Mouse (Mus musculus): ENCODE data around the gene Clec4a4.
"Not testable (repeated sequence)": the region's sequence is repeated elsewhere in the genome, so short reads cannot be mapped to it uniquely, and the experiment has no call there.

The Clec4a4 gene

DNA sequence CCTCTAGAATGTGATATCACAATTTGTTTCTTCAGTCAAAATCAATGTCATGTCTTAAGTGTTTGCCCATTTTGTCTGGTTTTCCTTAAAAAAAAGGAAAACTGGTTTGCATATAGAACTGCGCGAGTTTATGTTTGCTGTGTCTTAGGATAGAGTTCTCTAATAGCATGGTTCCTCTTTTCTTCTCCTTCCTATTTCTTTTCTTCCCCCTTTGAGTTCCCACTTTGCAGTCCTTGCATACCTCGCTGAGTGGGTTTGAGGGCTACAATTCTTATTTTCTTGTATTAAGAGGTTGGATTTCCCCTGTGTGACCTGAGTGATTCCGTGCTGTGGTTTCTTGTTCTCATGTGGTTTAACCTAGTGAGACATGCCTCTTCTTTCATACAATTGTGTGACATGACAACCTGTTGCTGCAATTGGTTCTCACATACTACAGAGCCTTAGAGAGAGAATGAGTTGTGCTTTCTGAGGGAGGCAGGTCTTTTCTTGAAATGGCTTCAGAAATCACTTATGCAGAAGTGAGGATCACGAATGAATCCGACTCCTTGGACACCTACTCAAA lies at the start of gene Clec4a4:
TSS of gene Clec4a4 (plus strand) at position 492 of the 562 bp plus-strand sequence.
- no peak for DNase-seq (ENCODE audit: low spot score in 2 of 2)

DNA sequence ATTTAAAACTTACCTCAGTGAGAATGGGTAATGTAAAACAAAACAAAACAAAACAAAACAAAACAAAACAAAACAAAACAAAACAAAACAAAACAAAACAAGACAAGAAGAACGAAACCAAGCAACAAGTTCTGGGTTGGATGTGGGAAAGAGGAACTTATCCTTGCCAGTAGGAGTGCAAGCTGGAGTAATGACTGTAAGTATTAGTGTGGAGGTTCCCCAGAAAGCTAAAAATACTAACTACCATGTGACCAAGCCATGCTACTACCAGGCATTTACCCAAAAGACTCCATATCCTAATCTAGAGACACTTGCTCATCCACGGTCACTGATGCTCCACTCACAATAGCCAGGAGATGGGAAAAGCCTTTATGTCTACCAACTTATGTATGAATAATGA lies 43.4 kb upstream of the Clec4a4 start:
- no peak for DNase-seq (ENCODE audit: low spot score in 2 of 2)

GRCm38 (mm10) chr6:122952401-122952800 lies 37.8 kb upstream of the Clec4a4 start, which contains the start of gene Clec4a3:
Gene Clec4a3, plus strand, starts transcription at chr6:122952515.
- no peak for DNase-seq (ENCODE audit: low spot score in 2 of 2)

GRCm38 (mm10) chr6:122964562-122964961 lies 25.6 kb upstream of the Clec4a4 start:
- no peak for DNase-seq (ENCODE audit: low spot score in 2 of 2)

- DNase-seq (ENCODE audit: low spot score in 2 of 2), result no peak
Observed at GRCm38 (mm10) chr6:122969048-122969447, 21.1 kb upstream of the Clec4a4 start.

DNA sequence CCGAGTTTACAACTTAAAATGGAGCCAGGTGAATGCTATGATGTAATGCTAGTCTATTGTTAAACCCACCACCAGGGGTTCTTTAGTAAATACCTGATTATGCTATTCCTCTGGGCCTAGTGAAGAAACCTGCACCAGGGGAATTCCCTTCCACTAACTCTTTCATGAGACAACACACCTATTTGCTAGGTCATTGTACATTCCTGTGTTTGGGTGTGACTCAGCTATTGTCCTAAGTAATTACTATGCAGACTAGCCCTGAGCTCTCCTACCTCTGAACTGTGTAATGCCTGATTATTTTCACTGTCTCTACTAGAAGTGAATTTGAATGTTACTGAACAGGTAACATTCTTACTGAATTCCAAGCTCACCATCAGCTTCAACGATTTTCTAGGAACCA lies 14.5 kb downstream of the Clec4a4 start:
- not testable (repeated sequence) for DNase-seq (ENCODE audit: low spot score in 2 of 2)

DNA sequence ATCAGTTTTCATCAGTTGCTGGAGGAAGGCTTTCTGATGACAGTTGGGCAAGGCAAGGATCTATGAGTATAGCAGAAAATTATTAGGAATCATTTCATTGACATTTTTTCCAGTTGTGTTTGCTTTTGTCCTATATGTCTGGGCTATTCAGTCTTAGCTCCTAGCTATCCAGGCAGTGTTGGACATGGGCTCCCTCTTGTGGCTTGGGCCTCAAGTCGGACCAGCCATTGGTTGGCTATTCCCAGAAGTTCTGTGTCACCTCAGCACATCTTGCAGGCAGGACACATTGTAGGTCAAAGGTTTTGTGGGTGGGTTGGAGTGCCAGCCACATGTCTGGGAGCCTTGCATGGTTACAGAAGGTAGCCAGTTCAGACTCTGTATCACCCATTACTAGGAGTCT lies 15.4 kb downstream of the Clec4a4 start:
- no peak for DNase-seq (ENCODE audit: low spot score in 2 of 2)

DNA sequence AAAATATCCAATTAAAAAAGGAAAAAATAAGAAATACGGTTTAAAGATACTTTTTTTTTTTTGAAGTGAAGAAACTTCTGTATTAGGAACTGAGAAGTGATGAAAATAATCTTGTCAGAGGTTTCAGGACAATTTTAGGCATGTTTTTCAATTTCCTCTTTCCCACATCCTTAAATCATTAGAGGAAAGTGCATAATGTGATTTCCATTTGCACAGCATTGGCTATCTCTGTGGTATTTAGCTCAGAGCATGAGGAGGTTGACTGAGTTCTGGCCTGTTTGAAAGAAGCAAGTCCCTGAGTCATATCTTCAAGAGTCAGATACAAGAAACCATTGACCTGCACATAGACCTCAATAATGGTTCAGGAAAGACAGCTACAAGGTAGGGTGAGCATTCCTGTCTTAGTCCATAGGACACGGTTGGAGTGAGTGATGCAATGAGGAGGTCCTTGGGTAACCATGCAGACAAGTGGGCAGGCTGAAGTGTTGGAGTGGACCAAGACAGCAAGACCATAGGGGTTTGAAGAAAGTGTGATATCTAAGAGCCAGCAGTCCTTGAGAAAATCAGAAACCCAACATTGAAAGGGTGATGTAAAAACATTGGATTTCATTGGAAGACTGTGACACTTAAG lies 59.7 kb downstream of the Clec4a4 start, which contains the start of gene Clec4b1:
TSS of gene Clec4b1 (plus strand) at position 221 of the 631 bp plus-strand sequence.
- no peak for DNase-seq (ENCODE audit: low spot score in 2 of 2)

Measured in right cerebral cortex, adult 2 months (tissue).